Mouse (Mus musculus) ES-Bruce4 (cell line): ENCODE results near the gene Atp6v1b1. TPM values are rescaled to one million over a fixed set of nuclear protein-coding genes. Genes with fewer than 3 reads are reported as not detected.

Experiments used
- H3K27ac ChIP-seq: 2 replicates; pipeline ENCODE4 v1.5.1; 2012; ENCODE audit warnings: low read length, inconsistent platforms; ENCODE audit not compliant: insufficient read depth
- H3K27me3 ChIP-seq: 2 replicates; pipeline ENCODE4 v1.6.1; 2012; ENCODE audit warnings: mild to moderate bottlenecking, low read length, inconsistent platforms; ENCODE audit not compliant: control insufficient read depth, poor library complexity, insufficient read depth, severe bottlenecking
- H3K36me3 ChIP-seq: 2 replicates; pipeline ENCODE4 v1.6.1; 2012; ENCODE audit warnings: inconsistent platforms, mild to moderate bottlenecking, low read length, moderate library complexity; ENCODE audit not compliant: control insufficient read depth, poor library complexity, insufficient read depth, severe bottlenecking
- H3K4me1 ChIP-seq: one replicate; pipeline ENCODE4 v1.8.1; 2011; ENCODE audit warnings: low read length; ENCODE audit not compliant: control insufficient read depth, insufficient read depth
- H3K4me3 ChIP-seq: 2 replicates; pipeline ENCODE4 v1.5.1; 2011; ENCODE audit warnings: low read depth, mild to moderate bottlenecking, low read length
- H3K9ac ChIP-seq: 2 replicates; pipeline ENCODE4 v1.6.1; 2012; ENCODE audit warnings: low read depth, mild to moderate bottlenecking, inconsistent platforms; ENCODE audit not compliant: poor library complexity, severe bottlenecking
- H3K9me3 ChIP-seq: replicated peaks from 2 replicates; pipeline ENCODE4 v1.6.1; 2012; ENCODE audit warnings: mild to moderate bottlenecking, low read length, inconsistent platforms; ENCODE audit not compliant: control insufficient read depth, poor library complexity, insufficient read depth, severe bottlenecking
- CTCF ChIP-seq: IDR thresholded peaks from one replicate; pipeline ENCODE4 v1.8.1; 2011; ENCODE audit warnings: low read depth, low read length
- EP300 ChIP-seq: IDR thresholded peaks from 2 replicates; pipeline ENCODE4 v1.6.1; 2011; ENCODE audit warnings: low read depth, low read length; ENCODE audit not compliant: insufficient read depth
- POLR2A ChIP-seq: IDR thresholded peaks from one replicate; pipeline ENCODE4 v1.8.1; 2011; ENCODE audit warnings: low read length; ENCODE audit not compliant: insufficient read depth
- polyA plus RNA-seq: library from polyadenylated mRNA; stranded (reverse); fragments of >200 nt; gene quantifications from 2 replicates; pipeline ENCODE4 v1.2.4, GENCODE M21; 2011; ENCODE audit warnings: low read depth; ENCODE audit not compliant: missing spikeins, insufficient read depth, insufficient read length

Atp6v1b1 gene
- polyA plus RNA-seq, 1 experiment: not detected

DNA sequence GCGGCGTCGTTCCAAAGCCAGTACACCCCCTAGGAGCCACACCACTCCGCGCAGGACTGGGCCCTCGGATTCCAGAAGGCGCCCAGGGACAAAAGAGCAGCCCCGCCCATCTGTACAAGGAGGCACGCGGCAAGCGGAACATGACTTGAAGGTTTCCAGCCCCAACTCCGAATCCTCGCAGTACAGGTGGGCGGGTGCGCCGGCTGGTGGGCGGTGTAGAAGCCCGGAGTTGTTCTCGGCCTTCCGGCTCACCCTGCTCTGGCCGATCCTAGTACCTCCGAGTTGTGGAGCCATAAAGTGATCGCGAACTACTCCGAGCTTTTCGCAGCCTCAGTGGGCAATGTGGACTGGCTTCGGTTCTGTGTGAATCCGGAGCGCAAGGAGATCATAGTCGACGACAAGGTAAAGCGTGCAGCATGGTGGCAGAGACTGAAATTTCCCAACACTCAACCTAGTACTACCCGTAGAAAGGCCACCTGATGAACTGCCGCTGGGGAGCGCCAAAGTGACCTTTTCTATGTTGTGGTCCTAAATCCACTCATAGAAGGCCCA lies 20.2 kb downstream of the Atp6v1b1 start:
- Histone ChIP-seq H3K27ac (no peak overlapping the region), H3K4me3 (peak overlapping the region; percentile 44), H3K36me3 (no peaks in the 10 kb centered on the region), H3K9ac (peak overlapping the region; percentile 20; the same call in 1 of the 2 replicates), H3K4me1 (no peaks in the 10 kb centered on the region), H3K27me3 (no peaks in the 10 kb centered on the region), H3K9me3 (no peaks in the 10 kb centered on the region)
- TF ChIP-seq EP300 (no peak), CTCF (peak; percentile 44)

DNA sequence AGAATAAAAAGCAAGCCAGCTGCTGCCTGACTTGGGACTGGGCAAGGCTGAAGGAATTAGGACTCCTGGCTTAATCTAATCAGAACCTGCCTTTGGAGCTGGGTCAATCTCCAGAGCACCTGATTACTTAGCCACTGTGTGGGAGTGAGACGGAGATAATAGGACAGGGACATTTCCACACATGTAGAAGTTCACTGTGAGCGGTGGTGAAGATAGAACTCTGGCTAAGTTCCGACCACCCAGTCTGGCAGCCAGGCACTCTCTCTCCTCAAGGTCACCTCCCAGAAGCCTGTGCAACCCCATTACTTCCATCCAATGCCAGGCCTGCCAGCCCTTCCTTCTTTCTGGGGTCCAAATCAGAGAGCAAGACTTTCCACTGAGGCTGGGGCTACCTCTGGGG lies 24.2 kb downstream of the Atp6v1b1 start:
- no peaks in the 10 kb centered on the region for H3K36me3 ChIP-seq
- no peak overlapping the region for H3K9ac ChIP-seq
- H3K4me3 ChIP-seq: no peak overlapping the region
- no peaks in the 10 kb centered on the region for H3K27me3 ChIP-seq
- H3K4me1 ChIP-seq: no peaks in the 10 kb centered on the region
- no peak overlapping the region for H3K27ac ChIP-seq
- H3K9me3 ChIP-seq: no peaks in the 10 kb centered on the region
- no peak for TF ChIP-seq POLR2A
- no peak for TF ChIP-seq CTCF
- no peak for TF ChIP-seq EP300

DNA sequence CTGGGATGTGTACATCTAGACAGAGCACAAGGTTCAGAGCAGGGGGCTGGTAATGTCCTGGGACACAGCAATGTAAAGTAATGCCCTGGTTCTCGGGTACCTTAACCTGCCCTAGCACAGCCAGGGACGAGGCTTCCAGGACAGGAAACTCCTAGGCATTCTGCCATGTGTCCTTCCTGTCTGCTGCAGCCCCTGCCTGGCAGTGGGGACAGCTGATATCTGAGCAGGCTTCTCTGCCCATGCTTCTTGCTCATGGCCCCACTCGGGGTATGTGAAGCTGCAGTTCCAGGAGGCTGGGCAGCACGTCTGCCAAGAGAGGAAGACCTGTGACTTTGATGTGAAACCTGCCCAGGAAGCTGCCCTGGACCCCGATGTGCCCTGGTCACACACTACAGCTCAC lies 25.7 kb downstream of the Atp6v1b1 start:
- no peaks in the 10 kb centered on the region for H3K36me3 ChIP-seq
- no peak overlapping the region for H3K4me3 ChIP-seq
- H3K9ac ChIP-seq: no peak overlapping the region
- no peak overlapping the region for H3K27ac ChIP-seq
- no peaks in the 10 kb centered on the region for H3K4me1 ChIP-seq
- no peaks in the 10 kb centered on the region for H3K27me3 ChIP-seq
- TF ChIP-seq POLR2A (no peak), EP300 (no peak), CTCF (no peak)
- no peaks in the 10 kb centered on the region for H3K9me3 ChIP-seq

DNA sequence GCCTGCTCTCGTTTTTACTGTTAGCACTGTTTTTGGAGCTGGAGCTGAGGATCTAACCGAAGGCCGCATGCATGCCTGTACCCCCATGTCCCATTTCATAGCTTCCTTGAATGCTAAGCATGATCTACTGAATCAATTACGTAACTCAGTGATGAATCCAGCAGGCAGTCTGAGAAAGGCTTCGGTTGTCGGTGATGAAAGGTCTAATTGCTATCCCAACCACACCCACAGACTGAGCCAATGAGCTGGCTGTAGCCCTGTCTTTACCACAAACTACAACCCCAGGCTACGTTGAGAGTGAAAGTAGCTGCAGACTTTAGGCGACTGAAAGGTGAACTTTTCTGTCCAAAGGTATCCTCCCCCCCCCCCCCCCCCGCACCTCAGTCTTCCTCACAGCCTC lies 31.3 kb downstream of the Atp6v1b1 start:
- Histone ChIP-seq H3K9me3 (no peaks in the 10 kb centered on the region), H3K27me3 (no peaks in the 10 kb centered on the region), H3K4me3 (no peak overlapping the region), H3K9ac (peak overlapping the region; percentile 72; the same call in 1 of the 2 replicates), H3K27ac (no peak overlapping the region), H3K36me3 (no peaks in the 10 kb centered on the region), H3K4me1 (no peaks in the 10 kb centered on the region)
- no peak for TF ChIP-seq POLR2A
- no peak for TF ChIP-seq EP300
- no peak for TF ChIP-seq CTCF

DNA sequence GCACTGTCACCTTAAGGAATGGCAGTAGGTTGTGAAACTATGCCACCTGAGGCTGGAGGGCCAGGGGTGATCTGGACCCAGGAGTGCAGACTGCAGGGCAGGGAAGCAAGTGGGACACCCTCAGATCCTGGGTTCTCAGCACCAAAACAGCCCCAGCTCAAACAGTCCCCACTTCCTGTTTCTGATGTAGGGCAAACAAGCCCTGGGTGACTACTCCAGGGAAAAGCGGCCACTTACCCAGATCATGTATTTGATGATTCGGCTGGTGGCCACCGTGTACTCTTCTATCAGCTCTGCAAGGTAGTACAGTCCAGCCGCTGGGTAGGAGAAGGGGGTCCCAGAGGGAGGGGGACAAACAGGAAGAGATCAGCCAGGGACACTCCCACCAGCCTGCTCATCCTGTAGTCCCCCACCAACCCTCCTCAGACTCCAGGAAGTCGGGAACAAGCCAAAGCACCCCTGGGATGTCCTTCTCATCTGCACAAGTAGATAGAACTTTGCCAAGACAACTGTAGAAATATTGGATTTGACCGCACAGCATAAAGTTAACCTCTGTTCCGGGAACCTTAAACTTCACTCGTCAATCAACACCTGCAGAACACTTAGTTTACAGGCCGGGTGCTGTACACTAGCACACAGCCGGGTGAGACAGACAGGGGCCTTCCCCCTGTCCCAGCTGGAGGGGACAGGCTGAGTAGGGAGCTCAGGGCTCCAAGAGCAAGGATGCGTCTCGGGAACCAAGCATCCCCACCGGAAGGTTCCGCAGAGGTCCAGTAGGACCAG lies 32.2 kb downstream of the Atp6v1b1 start:
- Histone ChIP-seq H3K27me3 (no peaks in the 10 kb centered on the region), H3K27ac (no peak overlapping the region), H3K4me1 (no peaks in the 10 kb centered on the region), H3K9ac (peak overlapping the region; percentile 72), H3K4me3 (peak overlapping the region; percentile 90), H3K9me3 (no peaks in the 10 kb centered on the region), H3K36me3 (no peaks in the 10 kb centered on the region)
- TF ChIP-seq CTCF (no peak), POLR2A (no peak), EP300 (no peak)

DNA sequence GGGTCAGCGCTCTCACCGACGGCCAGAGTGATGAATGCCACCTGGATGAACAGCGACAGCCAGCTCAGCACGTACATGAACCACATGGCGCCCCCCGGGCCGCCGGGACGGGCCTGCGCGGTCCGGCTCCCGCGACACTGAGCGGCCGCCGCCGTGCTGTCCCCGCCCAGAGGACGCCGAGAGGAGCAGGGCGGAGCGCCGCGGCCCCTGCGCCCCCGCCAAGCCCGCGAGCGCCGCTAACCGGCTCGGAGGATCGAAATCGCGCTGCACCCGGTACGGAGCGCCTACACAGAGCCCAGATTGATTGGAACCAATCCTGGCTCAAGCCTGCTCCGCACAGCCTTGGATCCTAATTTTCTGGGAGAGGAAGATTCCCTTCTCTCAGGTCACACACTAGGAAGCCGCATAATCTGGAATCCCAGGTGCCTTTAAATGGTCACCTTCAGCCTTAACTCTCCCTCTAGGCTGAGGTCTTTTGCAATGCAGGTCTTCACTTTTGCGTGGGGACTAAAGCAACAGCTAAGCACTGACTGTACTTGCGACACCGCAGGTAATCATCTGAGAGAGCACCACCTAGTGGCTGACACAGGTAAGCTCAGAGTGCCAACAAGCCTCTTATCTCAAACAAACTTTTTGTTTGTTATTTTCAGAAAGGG lies 33.0 kb downstream of the Atp6v1b1 start, which contains the start of gene Tex261:
Tex261 (minus strand) TSS at position 176 of the 656 bp plus-strand sequence.
- H3K36me3 ChIP-seq: no peaks in the 10 kb centered on the region
- H3K9me3 ChIP-seq: no peaks in the 10 kb centered on the region
- no peaks in the 10 kb centered on the region for H3K4me1 ChIP-seq
- H3K27ac ChIP-seq: peak within 1 kb of the TSS; percentile 31
- no peaks in the 10 kb centered on the region for H3K27me3 ChIP-seq
- peak within 1 kb of the TSS; percentile 72 for H3K9ac ChIP-seq
- peak; percentile 76 for TF ChIP-seq POLR2A
- TF ChIP-seq CTCF: peak; percentile 73
- no peak for TF ChIP-seq EP300
- H3K4me3 ChIP-seq: peak within 1 kb of the TSS; percentile 90
